Mouse (Mus musculus) ES-Bruce4 (cell line): ENCODE measurements around the gene Bpifb1. TPM values are rescaled to one million over a fixed set of nuclear protein-coding genes. Genes with fewer than 3 reads are reported as not detected.

Source experiments
- H3K27ac ChIP-seq: 2 replicates; pipeline ENCODE4 v1.5.1; 2012; ENCODE audit warnings: low read length, inconsistent platforms; ENCODE audit not compliant: insufficient read depth
- H3K27me3 ChIP-seq: 2 replicates; pipeline ENCODE4 v1.6.1; 2012; ENCODE audit warnings: mild to moderate bottlenecking, low read length, inconsistent platforms; ENCODE audit not compliant: control insufficient read depth, poor library complexity, insufficient read depth, severe bottlenecking
- H3K36me3 ChIP-seq: 2 replicates; pipeline ENCODE4 v1.6.1; 2012; ENCODE audit warnings: inconsistent platforms, mild to moderate bottlenecking, low read length, moderate library complexity; ENCODE audit not compliant: control insufficient read depth, poor library complexity, insufficient read depth, severe bottlenecking
- H3K4me1 ChIP-seq: one replicate; pipeline ENCODE4 v1.8.1; 2011; ENCODE audit warnings: low read length; ENCODE audit not compliant: control insufficient read depth, insufficient read depth
- H3K4me3 ChIP-seq: 2 replicates; pipeline ENCODE4 v1.5.1; 2011; ENCODE audit warnings: low read depth, mild to moderate bottlenecking, low read length
- H3K9ac ChIP-seq: 2 replicates; pipeline ENCODE4 v1.6.1; 2012; ENCODE audit warnings: low read depth, mild to moderate bottlenecking, inconsistent platforms; ENCODE audit not compliant: poor library complexity, severe bottlenecking
- H3K9me3 ChIP-seq: replicated peaks from 2 replicates; pipeline ENCODE4 v1.6.1; 2012; ENCODE audit warnings: mild to moderate bottlenecking, low read length, inconsistent platforms; ENCODE audit not compliant: control insufficient read depth, poor library complexity, insufficient read depth, severe bottlenecking
- CTCF ChIP-seq: IDR thresholded peaks from one replicate; pipeline ENCODE4 v1.8.1; 2011; ENCODE audit warnings: low read depth, low read length
- EP300 ChIP-seq: IDR thresholded peaks from 2 replicates; pipeline ENCODE4 v1.6.1; 2011; ENCODE audit warnings: low read depth, low read length; ENCODE audit not compliant: insufficient read depth
- POLR2A ChIP-seq: IDR thresholded peaks from one replicate; pipeline ENCODE4 v1.8.1; 2011; ENCODE audit warnings: low read length; ENCODE audit not compliant: insufficient read depth
- polyA plus RNA-seq: library from polyadenylated mRNA; stranded (reverse); fragments of >200 nt; gene quantifications from 2 replicates; pipeline ENCODE4 v1.2.4, GENCODE M21; 2011; ENCODE audit warnings: low read depth; ENCODE audit not compliant: missing spikeins, insufficient read depth, insufficient read length

The Bpifb1 gene
- polyA plus RNA-seq = not detected in 2 replicates

- Histone ChIP-seq H3K27ac (no peak within 1 kb of the TSS), H3K36me3 (no peaks in the 10 kb centered on the region), H3K9me3 (no peaks in the 10 kb centered on the region), H3K27me3 (no peaks in the 10 kb centered on the region), H3K4me3 (no peak within 1 kb of the TSS), H3K9ac (no peak within 1 kb of the TSS), H3K4me1 (no peaks in the 10 kb centered on the region)
- TF ChIP-seq CTCF = peak; percentile 37
- TF ChIP-seq POLR2A = no peak
These were observed at the start of gene Bpifb1 for GRCm38 (mm10) chr2:154190546-154191258. TSS of gene Bpifb1 (plus strand) at chr2:154190818.

GRCm38 (mm10) chr2:154142580-154142979, 48.0 kb upstream of the Bpifb1 start, which contains the start of gene Bpifa1:
TSS of gene Bpifa1 (plus strand) at chr2:154142880.
- H3K4me1 ChIP-seq = no peaks in the 10 kb centered on the region
- TF ChIP-seq EP300 (no peak), POLR2A (no peak), CTCF (no peak)
- no peaks in the 10 kb centered on the region for H3K9me3 ChIP-seq
- H3K9ac ChIP-seq = no peak within 1 kb of the TSS
- no peak within 1 kb of the TSS for H3K4me3 ChIP-seq
- no peak within 1 kb of the TSS for H3K27ac ChIP-seq
- H3K27me3 ChIP-seq = no peaks in the 10 kb centered on the region
- no peaks in the 10 kb centered on the region for H3K36me3 ChIP-seq

DNA sequence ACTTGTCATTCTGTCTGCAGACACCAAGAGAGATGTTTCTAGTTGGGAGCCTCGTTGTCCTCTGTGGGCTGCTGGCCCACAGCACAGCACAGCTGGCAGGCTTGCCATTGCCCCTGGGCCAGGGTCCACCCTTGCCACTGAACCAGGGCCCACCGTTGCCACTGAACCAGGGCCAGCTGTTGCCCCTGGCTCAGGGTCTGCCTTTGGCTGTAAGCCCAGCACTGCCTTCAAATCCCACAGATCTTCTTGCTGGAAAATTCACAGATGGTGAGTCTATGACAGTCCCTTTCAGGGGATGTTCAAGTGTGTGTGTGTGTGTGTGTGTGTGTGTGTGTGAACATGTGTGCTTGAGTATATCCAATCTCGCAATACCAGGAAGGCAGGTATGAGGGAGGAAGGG, 46.9 kb upstream of the Bpifb1 start:
- TF ChIP-seq EP300 (no peak), CTCF (no peak), POLR2A (no peak)
- no peaks in the 10 kb centered on the region for H3K27me3 ChIP-seq
- no peak overlapping the region for H3K9ac ChIP-seq
- no peaks in the 10 kb centered on the region for H3K9me3 ChIP-seq
- H3K27ac ChIP-seq = no peak overlapping the region
- H3K4me1 ChIP-seq = no peaks in the 10 kb centered on the region
- H3K4me3 ChIP-seq = no peak overlapping the region
- H3K36me3 ChIP-seq = no peaks in the 10 kb centered on the region

GRCm38 (mm10) chr2:154147496-154147895, 43.1 kb upstream of the Bpifb1 start:
- H3K27ac ChIP-seq = no peak overlapping the region
- H3K4me3 ChIP-seq = no peak overlapping the region
- no peak overlapping the region for H3K9ac ChIP-seq
- H3K4me1 ChIP-seq = no peaks in the 10 kb centered on the region
- TF ChIP-seq EP300 (no peak), POLR2A (no peak), CTCF (no peak)
- no peaks in the 10 kb centered on the region for H3K27me3 ChIP-seq
- H3K36me3 ChIP-seq = no peaks in the 10 kb centered on the region
- no peaks in the 10 kb centered on the region for H3K9me3 ChIP-seq

GRCm38 (mm10) chr2:154158433-154158832, 32.2 kb upstream of the Bpifb1 start:
- TF ChIP-seq CTCF = peak; percentile 70
- TF ChIP-seq EP300 = no peak
- H3K4me3 ChIP-seq = no peak overlapping the region
- H3K9ac ChIP-seq = no peak overlapping the region
- no peak overlapping the region for H3K27ac ChIP-seq
- H3K4me1 ChIP-seq = no peaks in the 10 kb centered on the region
- no peaks in the 10 kb centered on the region for H3K36me3 ChIP-seq
- H3K27me3 ChIP-seq = no peaks in the 10 kb centered on the region
- peaks cover 7% of the 10 kb centered on the region; the same call in 1 of the 2 replicates for H3K9me3 ChIP-seq

DNA sequence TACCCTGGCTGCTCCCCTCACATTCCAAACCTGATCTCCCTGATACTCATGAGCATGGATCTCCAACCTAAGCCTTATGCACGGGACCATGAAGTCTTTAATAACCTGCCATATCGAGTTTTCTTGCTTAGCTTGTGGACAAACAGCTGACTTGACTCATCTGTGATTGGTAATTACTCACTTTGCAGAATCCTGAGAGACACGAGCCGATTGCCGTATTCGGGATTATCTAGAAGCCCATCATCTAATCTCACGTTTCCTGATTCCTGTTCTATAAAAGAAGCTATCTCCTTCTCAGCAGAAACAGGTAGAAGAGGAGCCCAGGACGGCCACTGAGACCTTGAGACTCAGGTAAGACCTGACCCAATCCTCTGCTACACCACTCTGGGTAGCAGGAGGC, 28.3 kb upstream of the Bpifb1 start, which contains the start of gene Bpifa5:
TSS of gene Bpifa5 (plus strand) at position 301 of the 400 bp plus-strand sequence.
- H3K9ac ChIP-seq = no peak within 1 kb of the TSS
- TF ChIP-seq POLR2A (no peak), CTCF (no peak), EP300 (no peak)
- peaks cover 7% of the 10 kb centered on the region; the same call in 1 of the 2 replicates for H3K9me3 ChIP-seq
- no peak within 1 kb of the TSS for H3K27ac ChIP-seq
- H3K4me3 ChIP-seq = no peak within 1 kb of the TSS
- no peaks in the 10 kb centered on the region for H3K27me3 ChIP-seq
- no peaks in the 10 kb centered on the region for H3K4me1 ChIP-seq
- no peaks in the 10 kb centered on the region for H3K36me3 ChIP-seq
